Mouse (Mus musculus): ENCODE results near the gene Prkcz. TPM values are rescaled to one million over a fixed set of nuclear protein-coding genes. Genes with fewer than 3 reads are reported as not detected.

The Prkcz gene
- total RNA-seq, 2 experiments from 2014 or later = 1.7 to 2.3 TPM

DNA sequence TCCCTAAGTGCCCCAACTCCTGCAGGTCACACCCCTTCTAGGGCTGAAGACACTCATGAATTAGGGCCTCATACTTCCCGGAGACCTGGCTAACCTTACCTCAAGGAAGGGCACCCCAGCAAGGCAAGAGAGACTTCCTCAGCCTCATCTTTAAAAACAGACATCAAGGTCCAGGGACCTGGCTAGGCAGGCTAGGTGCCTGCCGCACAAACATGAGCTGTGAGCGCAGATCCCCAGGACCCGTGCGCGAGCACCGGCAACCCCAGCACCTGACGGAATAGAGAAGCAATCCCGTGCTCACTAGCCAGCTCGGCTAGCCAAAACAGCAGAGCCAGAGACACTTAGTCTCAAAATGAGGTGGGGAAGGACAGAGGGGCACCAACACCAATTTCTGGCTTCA lies 146.4 kb downstream of the Prkcz start:
- DNase-seq (ENCODE audit: low spot score) = no peak
- intact Hi-C loops (cut with DNase I) = loop anchor here (5.0 kb wide), 2 partner anchors 37 to 62 kb away; no protein-coding TSS in a partner anchor

GRCm38 (mm10) chr4:155214188-155214587 lies 147.0 kb downstream of the Prkcz start:
- DNase-seq (ENCODE audit: low spot score) = no peak
- intact Hi-C loops (cut with DNase I) = no loop called here

DNA sequence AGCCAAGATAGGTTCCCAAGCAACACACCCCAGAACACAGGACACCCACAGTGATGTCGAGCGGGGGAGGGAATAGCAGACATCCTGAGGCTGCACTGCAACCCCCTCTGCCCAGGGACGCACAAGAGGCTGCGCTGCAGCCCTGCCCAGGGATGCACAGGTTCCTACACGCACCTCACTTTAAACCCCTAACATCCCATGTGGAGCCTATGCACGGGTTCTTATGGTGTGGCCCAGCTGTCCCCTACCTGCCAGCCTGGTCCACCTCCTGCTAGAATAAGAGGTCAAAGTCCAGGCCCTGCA lies 147.5 kb downstream of the Prkcz start:
- DNase-seq (ENCODE audit: low spot score) = no peak
- intact Hi-C loops (cut with DNase I) = no loop called here

- no peak for DNase-seq (ENCODE audit: low spot score)
- intact Hi-C loops (cut with DNase I) = no loop called here
Measured at GRCm38 (mm10) chr4:155213052-155213751, 148.0 kb downstream of the Prkcz start.

Other genes starting within 250 kb of the Prkcz start
- gene Ski, start 138.8 kb downstream of the Prkcz start, total RNA-seq (2021) = 10 to 100 TPM; 55.0 to 63.9 TPM
- 10 to 100 TPM; 13.5 to 15.5 TPM for gene Faap20, start 111.6 kb downstream of the Prkcz start, total RNA-seq (2021)
- gene Gabrd, start 36.8 kb upstream of the Prkcz start, total RNA-seq (2021) = not detected
- under 1 TPM in 1 of 2 experiments, not detected in 1; 0.36 TPM for gene Cfap74, start 47.8 kb upstream of the Prkcz start, total RNA-seq (2021)
- 1 to 10 TPM; 7.1 to 8.1 TPM for gene Tmem52, start 107.8 kb upstream of the Prkcz start, total RNA-seq (2021)
- 100 to 1,000 TPM; 166 to 196 TPM for gene Gnb1, start 130.0 kb upstream of the Prkcz start, total RNA-seq (2021)
- gene Nadk, start 201.0 kb upstream of the Prkcz start, total RNA-seq (2021) = 10 to 100 TPM; 36.6 to 37.3 TPM
- gene Slc35e2, start 240.1 kb upstream of the Prkcz start, total RNA-seq (2021) = 1 to 10 TPM; 7.8 to 7.9 TPM

Data from heart, postnatal 25 days (tissue).